Mouse (Mus musculus) testis, postnatal 10 days (tissue): Measurements from ENCODE around the gene Akap3.
A peak's percentile ranks its signal among the peaks of the same experiment; 100 is the strongest.

Source experiments
- DNase-seq: peaks from one replicate; pipeline ENCODE4 v3.0.0; 2021; ENCODE audit warnings: low spot score

The Akap3 gene

GRCm38 (mm10) chr6:126852881-126853280 lies at the start of gene Akap3:
TSS of gene Akap3 (plus strand) at chr6:126853098.
- DNase-seq, result no peak

GRCm38 (mm10) chr6:126806783-126807182 lies 46.1 kb upstream of the Akap3 start:
- no peak for DNase-seq

GRCm38 (mm10) chr6:126808134-126808533 lies 44.8 kb upstream of the Akap3 start:
- DNase-seq, result no peak

- no peak for DNase-seq
Observed at GRCm38 (mm10) chr6:126808561-126808960, 44.3 kb upstream of the Akap3 start.

GRCm38 (mm10) chr6:126811481-126811880 lies 41.4 kb upstream of the Akap3 start:
- DNase-seq, result no peak

GRCm38 (mm10) chr6:126815206-126815750 lies 37.6 kb upstream of the Akap3 start:
- no peak for DNase-seq

GRCm38 (mm10) chr6:126816338-126816737 lies 36.6 kb upstream of the Akap3 start:
- no peak for DNase-seq

GRCm38 (mm10) chr6:126823087-126823486 lies 29.8 kb upstream of the Akap3 start:
- DNase-seq, result no peak

- no peak for DNase-seq
Observed at GRCm38 (mm10) chr6:126836628-126837027, 16.3 kb upstream of the Akap3 start.

GRCm38 (mm10) chr6:126848712-126849704 lies 3.9 kb upstream of the Akap3 start, which contains the start of gene Ndufa9:
TSS of gene Ndufa9 (minus strand) at chr6:126849136.
- peak; percentile 98 for DNase-seq

GRCm38 (mm10) chr6:126877118-126877517 lies 24.2 kb downstream of the Akap3 start:
- DNase-seq, result no peak

GRCm38 (mm10) chr6:126907378-126907777 lies 54.5 kb downstream of the Akap3 start:
- DNase-seq, result no peak

- DNase-seq, result no peak
Observed at GRCm38 (mm10) chr6:126907876-126908275, 55.0 kb downstream of the Akap3 start.

GRCm38 (mm10) chr6:126910727-126911126 lies 57.8 kb downstream of the Akap3 start:
- DNase-seq, result no peak

GRCm38 (mm10) chr6:126914928-126915327 lies 62.0 kb downstream of the Akap3 start:
- DNase-seq, result no peak

- DNase-seq, result peak; percentile 70
Observed at GRCm38 (mm10) chr6:126921111-126921881, 68.4 kb downstream of the Akap3 start, which contains the start of gene Dyrk4. TSS of gene Dyrk4 (minus strand) at chr6:126921839.
